Mouse (Mus musculus) cerebellum, adult (tissue): ENCODE measurements around the gene Tmem222.

ENCODE experiments used
- ATAC-seq: cut with Nextera tagmentation; 2 replicates; pipeline ENCODE4 v1.9.2; 2017; ENCODE audit warnings: mild to moderate bottlenecking, moderate library complexity, mixed read lengths; ENCODE audit not compliant: insufficient number of reproducible peaks, low FRiP score, low TSS enrichment

Gene Tmem222

DNA sequence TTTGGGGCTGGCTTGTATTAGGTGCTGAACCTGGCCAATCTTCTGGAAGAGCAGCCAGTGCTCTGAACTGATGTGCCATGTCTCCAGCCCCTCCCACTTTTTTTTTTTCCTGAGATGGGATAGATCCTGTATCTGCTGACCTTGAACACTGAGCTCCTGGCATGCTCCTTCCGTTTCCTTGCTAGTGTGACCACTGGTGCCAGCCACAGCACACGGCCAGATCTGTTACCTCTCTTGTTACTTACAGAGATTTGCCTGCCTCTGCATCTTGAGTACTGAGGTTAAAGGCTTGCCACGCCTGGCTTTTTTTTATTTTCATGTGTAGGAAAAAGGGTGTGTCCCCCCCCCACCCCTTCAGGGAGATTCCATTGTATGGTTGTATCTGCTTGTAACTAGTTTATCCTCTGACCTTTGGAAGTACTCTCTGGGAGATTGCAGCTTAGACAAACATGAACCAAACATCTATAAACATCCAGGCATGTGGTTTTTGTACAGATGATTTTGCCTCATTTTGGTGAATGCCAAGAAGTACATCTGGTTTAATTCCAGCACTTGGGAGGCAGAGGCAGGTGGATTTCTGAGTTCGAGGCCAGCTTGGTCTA lies 9.0 kb upstream of the Tmem222 start:
- no peak for ATAC-seq

DNA sequence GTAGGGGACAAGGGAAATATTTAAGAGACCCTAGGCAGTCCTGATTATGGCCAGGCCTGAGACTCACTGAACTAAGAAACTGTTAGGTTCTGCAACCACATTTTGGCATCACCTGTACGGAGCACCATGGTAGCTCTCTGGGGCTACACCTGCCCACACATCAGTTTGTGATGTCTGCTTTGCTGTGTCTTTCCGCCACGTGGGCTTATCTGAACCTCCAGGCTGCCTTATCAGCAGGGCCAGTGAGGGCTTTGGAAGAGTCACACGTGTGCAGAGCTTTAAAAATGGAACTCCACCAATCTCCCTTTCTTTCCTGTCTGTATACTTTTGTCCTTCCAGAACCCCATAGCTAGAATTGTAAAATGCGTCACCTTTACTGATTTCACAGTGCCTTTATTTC lies 8.4 kb upstream of the Tmem222 start:
- ATAC-seq, result no peak

DNA sequence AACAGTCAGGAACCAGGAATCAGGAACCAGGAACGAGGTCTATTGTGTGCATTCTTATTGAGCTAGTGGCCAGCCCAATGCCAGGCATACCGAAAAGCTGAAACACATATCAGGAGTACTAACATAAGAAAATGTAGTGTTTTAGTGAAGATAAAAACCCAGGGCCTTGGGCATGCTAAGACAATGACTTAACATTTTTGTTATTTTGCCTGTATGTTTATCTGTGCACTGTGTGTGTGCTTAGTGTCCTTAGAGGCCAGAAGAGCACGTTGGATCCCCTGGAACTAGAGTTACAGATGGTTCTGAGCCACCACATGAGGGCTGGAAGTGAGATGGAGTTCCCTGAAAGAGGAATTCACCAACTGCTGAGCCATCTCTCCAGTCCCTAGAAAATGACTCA lies 7.7 kb upstream of the Tmem222 start:
- no peak for ATAC-seq

DNA sequence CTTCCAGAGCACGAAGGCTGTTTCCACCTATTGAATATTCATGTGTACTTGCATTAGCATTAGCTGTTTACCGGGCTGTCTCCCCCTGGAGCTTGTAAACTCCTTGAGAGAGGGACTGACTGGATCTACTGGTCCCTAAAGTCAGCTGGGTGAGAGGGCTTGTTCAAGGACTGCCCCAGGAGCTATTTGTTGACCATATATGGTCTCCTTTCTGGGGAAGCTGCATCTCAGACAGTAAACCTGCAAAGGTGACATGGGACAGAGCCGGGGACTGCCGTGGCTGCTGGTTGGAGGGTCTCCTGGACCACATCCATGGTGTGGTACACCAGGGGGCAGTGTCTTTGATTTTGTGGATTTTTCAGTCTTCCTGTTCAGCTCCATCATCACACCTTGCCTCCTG lies 5.1 kb upstream of the Tmem222 start:
- no peak for ATAC-seq

DNA sequence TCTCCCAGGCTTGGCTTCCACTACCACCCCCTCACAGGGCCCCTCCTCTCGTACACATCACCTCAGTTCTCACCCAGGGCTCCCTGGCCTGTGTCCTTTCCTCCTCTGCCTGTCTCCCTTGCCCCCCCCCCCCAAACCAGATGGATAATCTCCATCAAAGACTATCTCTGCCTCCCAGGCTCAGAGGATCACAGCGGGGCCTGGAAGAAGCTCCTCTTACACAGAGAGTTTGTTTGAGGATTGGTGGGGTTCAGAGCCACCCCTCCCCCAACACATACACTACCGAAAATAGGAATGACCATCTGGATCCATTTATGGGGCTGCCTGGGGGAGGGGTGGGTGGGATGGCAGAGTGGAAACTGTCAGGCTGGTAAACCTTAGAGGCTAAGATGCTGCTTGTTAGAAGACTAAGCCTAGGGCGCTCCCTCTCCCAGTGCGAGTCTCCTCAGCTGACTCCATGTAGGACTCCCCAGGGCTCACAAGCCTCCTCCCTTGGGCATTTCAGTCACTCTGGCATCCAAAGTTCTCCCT lies 4.4 kb upstream of the Tmem222 start:
- no peak for ATAC-seq

DNA sequence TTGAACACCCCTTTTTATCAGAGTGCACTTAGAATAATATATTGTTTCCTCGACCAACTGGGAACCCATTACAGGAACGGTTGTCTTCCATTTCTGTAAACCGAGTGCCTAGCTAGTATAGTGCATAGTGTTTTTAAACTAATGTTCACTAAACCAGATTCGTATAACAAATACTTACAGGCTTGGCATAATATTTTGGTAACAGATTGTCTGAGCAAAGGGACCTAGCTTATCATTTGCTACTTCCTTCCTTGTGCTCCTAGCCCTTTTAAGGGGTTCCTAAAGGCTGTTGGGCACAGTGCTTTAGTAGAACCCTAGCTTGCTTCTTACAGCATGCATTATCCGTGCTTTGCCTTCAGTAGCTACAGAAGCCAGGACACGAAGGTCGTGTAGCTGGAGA lies 3.9 kb upstream of the Tmem222 start:
- ATAC-seq, result no peak

DNA sequence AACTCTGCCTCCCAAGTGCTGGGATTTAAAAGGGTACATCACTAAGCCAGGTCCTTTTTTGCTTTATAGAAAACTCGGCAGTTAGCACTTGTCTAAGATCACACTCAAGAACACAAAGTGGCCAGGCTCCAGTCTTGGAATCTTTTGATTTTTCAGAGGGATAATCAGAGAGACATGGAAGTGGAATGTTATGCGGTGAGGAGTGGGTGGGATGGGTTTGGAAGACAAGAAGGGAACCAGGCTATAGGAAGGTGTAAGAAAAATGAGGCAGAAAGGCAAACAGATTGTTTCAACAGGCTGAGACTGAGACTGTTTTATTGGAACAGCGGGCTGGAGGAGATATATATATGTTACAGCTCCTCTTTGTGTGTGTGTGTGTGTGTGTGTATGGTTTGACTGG lies 890 bp upstream of the Tmem222 start:
- no peak for ATAC-seq

DNA sequence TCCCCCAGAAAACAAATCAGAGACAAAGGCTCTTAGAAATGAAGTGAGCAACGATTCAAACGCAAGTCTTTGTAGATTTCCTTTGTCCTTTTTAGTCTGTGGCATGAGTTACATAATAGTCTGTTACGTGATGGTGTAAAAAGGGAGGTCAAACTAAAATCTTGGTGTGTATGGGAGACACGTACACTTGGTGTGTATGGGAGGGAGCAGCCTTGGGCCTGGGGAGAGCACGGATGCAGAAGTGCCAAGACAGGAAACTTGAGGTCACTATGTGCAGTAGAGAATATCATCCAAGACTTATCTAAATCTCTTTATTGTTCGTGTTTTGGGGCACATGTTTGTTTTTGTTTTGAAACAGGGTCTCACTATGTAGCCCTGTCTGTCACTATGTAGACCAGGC lies 475 bp upstream of the Tmem222 start:
- ATAC-seq, result no peak

DNA sequence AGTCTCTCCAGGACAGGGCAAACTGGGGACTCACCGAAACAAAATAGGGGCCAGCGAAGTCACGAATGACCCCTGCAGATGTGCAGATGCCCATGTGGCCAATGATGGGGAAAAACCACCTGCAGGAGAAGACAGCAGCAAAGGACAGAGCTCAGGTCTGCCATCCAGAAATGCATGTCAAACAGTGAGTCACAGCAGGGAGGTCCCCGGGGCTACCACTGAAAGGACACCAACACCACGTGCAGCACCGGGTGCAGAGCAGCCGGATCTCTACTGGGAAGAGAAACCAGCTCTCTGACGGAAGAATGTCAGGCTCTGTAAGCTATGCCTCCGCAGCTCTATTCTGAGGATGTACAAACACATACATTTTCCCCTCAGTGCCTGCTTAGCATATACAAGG lies 6.7 kb downstream of the Tmem222 start:
- ATAC-seq, result no peak

DNA sequence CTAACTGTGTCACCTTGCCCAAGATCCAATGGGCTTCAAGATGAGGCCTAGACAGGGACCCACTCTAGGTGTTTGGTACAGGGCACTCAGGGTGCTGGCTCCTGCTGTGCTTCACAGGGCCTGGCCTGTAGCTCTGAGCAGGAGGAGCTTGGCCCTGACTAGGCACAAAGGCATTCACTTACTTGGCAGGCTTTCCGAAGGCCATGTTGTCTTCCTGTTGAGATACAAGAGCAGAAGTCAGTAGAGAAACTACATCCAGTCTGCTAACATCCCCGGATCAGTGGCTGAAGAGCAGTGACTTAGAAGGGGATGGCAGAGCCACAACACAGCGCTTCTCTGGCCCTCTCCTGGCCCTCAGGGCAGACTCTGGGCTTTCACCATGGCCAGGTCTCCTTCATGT lies 8.0 kb downstream of the Tmem222 start:
- ATAC-seq, result no peak

DNA sequence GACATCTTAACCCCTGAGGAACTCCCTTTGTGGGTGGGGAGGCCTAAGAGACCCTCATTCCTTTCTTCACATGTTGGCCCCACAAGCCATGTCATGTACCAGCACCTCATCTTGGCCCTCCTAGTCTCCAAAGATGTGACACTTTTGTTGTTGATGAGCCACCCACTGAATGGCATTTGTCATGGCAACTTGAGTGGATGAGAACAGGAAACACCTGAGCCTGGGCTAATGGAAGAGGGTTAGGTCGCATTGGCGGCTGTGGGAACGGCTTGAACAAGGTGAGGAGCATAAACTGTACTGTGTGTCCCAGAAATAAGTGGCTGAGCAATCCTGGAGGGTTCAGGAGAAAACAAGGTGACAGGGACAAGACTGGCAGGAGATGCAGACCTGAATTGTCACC lies 8.7 kb downstream of the Tmem222 start:
- no peak for ATAC-seq

DNA sequence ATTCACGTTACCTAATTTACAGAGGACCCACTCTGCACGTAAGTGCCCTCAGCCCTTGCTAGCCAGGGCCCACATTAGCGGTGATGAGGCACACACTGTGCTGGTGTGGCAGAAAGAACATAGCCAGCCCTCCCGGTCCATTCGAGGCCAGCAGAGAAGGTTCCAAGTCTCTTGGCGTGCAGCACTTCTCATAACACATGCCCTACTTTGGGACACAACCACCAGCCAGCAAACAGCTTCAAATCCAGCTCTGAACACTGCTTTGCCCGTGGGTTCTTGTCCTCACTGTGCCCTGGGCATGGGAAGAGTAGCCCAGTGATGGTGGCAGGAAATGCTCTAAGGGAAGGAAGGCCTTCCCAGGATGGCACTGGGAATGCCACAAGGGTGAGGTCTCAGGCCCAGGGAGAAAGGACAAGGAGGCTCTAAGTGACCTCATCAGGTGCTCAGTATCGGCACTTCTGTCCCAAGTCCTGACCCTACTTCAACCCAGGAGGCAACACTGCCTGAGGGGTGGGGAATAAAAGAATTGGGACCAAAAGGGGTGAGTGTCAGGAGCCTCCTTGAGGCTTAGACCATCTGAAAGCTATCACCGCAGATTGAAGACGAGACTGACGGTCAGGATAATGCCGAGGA lies 11.2 kb downstream of the Tmem222 start:
- no peak for ATAC-seq

DNA sequence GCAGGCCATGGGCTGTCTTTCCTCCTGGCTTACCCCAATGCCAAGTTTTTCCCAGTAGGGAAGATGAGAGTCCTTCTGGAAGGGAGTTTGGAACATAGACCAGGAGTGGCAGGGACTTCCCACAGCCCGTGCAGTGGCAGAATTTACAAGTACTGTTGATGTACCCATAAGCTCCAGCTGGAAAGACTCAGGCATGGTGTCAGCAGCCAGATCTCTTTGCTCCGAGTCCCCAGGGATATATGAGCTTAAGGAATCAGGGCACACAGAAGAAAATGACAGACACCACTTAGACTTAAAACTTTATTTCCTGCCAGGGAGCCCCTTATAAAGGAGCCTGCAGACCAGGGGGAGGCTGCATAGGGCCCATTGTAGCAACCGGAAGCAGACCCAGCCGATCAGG lies 11.8 kb downstream of the Tmem222 start:
- ATAC-seq, result no peak

DNA sequence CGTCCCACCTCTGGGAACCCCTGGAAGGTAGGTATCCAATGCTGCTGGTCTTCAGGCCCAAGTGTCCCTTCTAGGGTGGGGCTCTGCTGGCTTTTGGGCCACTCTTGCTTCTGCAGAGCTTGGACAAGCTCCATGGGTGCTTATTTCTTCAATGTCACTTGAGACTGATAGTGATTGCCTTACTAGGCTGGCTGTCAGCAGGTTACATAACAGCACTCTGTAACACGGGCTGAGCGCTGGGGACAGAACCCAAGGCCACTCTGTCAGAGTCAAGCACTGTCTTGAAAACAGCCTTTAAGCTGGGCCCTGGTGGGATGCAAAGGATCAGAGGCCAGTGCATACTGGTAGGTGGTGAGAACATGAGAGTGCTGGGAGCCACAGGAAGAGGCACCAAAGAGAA lies 12.3 kb downstream of the Tmem222 start:
- ATAC-seq, result no peak

DNA sequence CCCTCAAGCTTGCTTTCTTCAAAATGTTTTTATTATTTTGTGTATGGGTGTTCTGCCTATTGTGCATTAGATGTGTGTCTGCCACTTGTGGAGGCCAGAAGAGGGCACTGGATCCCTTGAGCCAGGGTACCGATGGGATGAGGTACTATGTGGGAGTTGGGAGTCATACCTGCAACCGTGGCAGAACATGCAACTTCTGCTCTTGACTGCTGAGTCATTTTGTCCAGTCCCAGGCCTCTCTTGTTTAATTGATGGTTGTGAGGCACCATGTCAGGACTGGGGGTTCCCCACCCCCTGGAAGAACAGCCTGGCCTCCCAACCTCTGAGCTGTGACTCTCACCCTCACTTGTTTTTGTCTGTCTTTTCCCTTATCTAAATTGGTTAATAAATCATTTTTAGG lies 13.0 kb downstream of the Tmem222 start:
- no peak for ATAC-seq

DNA sequence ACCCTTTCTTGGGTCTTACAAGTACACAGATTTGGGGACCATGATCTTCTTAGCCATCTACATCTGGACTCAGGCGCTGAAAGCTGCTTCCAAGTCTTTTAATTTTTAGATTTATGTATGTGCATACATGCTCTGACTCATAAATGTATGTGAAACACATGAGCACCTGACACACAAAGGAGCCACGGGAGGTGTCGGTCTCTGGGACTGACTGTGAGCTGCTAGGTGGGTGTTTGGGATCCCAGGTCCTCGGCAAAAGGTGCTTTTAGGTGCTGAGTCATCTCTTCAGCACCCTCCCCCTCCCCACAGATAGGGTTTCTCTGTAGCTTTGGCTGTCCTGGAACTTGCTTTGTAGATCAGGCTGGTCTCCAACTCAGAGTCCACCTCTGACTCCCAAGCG lies 13.8 kb downstream of the Tmem222 start:
- no peak for ATAC-seq

DNA sequence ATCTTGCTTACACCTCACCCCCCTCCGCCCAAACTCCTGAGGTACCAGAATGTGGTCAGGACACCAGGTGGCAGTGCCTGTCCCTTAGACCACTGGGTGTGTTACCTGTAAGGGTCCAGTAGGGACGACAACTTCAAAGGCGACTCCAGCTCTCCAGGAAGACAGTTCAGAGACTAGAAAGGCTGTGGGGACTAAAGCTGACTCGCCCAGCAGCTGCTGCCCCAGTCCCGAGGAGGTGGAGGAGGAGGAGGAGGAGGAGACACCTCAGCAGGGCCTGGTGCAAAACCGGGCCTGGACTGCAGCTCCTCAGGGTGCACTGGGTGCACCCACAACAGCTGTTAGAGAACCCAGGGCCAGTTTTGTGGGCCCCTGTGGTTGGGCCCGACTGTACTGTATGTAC lies 14.7 kb downstream of the Tmem222 start, which contains the start of gene Sytl1:
Sytl1 (minus strand) TSS at position 232 of the 400 bp plus-strand sequence.
- no peak for ATAC-seq

DNA sequence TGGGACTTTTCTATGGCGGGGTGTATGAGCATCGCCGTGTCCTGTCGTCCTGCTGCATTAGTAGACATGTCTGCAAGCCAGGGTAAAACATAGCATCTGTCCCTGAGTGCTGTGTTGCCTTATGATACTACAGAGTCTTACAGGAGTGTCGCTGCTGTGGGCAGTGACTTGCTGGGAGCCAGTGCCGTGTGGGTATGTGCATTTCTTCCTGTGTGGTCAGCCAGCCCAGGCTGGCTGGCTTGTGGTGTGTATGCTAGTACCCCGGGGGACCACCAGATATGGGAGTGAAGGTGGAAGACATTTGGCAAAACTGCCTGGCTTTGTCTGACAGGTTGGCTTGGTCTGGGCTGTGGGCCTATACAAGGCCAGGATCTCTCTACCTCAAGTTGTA lies 15.2 kb downstream of the Tmem222 start:
- no peak for ATAC-seq

DNA sequence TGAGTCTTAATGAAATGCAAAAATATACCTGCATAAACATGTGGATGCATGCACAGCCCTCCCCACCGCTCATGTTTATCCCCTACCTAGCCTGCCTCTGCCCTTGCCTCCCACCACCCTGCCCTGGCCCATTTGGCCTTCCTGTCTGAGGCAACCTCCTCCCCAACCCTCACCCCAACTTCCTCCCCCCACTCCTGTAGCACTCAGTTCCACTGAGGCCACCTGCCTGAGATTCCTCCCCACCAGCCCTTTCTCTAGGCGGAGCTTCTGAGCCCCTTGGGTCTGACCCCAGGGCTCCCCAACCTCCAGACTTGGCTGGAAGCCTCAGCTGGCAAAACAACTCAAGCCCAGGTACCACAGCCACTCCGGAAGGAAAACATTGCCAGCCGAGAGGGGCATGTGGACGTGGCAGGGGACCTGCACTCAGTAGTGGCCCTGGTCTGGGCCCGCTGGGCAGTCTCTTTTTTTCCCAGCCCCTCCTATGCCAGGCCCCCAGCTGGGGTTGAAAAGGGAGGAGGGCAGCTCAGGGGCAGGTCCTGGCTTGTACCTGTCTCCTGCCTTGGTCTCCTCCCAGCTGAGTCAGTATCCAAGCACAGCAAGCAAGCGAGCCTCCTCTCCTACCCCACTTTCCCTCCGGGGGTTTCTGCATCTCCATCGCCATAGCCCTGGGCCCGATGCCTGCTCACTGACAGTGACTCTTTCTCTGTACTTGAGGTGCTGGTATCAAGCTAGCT lies 15.8 kb downstream of the Tmem222 start:
- no peak for ATAC-seq

DNA sequence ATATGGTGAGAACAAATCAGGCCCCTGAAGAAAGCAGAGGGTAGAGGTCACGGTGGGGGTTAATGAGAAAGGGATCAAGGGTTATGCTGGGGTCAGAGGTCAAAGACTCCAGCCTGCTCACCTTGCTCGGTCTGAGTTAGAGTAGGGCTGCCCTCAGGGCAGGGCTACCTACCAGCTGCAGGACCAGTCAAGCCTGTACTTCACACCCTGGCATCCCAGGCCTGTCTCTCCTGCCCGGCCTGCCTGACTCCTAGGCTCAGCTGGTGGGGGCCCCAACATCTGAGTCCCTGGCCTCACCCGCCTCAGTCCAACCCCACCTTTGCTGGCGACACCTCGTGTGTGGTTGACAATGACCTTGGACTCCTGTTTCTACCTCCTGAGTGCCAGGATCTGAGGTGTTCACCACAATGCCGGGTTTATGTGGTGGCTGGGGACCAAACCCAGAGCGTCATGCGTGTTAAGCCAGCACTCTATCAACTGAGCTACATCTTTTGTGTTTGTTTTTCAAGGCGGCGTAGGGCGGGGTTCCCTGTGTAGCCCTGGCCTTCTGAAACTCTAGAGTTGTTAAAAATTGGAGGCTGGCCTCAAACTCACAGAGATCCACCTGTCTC lies 19.7 kb downstream of the Tmem222 start:
- no peak for ATAC-seq

DNA sequence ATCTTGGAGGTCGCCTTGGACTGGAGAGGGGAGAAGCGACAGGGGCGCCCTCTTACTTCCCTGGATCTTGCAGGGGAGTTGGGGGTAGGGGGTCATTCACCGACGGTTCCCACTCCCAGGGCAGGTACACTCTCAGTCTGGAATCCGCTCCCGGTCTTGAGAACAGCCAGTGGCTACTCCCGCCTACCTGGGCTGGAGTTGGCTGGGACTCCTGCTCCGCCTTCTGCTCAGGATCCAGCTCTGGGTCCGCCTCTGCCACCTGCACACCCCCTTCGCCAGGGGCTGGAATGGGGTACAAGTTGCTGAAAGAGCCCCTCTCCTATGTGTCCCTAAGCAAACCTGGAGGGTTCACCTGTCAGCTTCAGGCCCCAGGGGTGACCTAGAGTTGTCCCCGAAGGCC lies 20.4 kb downstream of the Tmem222 start:
- no peak for ATAC-seq
